Mouse (Mus musculus) T-helper 2 cell (primary cell): Measurements from ENCODE around the gene Etnk2.

Experiments
- in situ Hi-C: fragments of 300-600 bp; cut with MboI, MseI; formaldehyde crosslinking; loops from one replicate; pipeline ENCODE4 v1.15.1; 2025; ENCODE audit warnings: high pct_unique_total_duplicates

The Etnk2 gene

DNA sequence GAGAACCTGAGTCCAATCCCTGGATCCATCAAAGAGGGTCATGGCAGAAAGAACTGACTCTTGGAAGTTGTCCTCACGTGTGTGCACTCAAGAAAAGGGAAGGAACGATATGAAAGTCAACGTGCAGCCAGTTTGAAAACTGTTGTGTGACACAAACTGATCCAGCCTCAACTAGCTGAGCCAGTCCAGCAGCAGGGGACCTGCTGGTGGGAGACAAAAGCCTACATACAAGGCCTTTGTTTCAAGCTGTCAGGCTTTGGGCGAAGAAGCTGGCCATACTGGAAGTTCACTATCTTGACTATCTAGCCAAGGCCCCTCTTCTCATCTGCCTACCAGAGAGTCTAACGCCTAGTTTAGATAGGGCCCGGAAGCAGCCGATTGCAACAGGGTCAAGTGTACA is 53.1 kb downstream of the Etnk2 start:
- in situ Hi-C loops, result no loop called here

DNA sequence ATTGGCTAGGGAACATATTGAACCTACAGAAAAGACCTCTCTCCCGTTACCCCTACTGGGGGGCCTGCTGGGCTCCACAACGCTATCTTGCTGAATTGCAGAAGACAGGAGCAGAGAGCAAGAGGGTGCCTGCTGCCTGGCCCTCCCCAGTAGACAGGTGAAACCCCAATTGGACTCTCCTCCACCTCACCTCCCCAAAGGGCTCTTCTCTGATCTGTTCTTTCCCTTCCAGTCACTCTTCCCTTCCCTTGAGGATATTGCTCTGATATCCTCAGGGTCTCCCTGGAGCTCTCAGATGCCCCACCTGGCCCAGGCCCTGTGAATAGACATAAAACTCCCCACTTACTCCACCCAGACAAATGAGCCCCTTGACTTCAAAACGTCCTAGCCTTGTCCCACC is 53.7 kb downstream of the Etnk2 start:
- in situ Hi-C loops, result no loop called here

DNA sequence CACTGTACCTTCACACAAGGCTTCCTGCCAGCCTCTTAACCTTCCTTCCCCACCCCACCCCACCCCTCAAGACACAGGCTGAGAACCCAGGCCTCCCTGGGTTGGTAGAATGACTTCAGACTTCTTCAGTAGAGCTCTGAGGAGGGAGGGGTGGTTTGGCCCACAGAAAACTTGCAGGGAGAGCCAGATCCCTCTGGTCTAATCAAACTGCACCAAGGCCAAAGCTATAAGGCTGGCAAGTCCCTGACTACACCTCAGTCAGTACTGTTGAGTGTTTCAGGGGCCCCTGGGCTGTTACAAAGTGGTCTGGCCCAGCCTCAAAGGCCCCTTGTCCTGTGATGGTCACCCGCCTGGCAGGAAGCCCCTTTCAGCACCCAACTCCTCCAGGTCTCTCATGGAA is 54.2 kb downstream of the Etnk2 start:
- in situ Hi-C loops, result no loop called here

DNA sequence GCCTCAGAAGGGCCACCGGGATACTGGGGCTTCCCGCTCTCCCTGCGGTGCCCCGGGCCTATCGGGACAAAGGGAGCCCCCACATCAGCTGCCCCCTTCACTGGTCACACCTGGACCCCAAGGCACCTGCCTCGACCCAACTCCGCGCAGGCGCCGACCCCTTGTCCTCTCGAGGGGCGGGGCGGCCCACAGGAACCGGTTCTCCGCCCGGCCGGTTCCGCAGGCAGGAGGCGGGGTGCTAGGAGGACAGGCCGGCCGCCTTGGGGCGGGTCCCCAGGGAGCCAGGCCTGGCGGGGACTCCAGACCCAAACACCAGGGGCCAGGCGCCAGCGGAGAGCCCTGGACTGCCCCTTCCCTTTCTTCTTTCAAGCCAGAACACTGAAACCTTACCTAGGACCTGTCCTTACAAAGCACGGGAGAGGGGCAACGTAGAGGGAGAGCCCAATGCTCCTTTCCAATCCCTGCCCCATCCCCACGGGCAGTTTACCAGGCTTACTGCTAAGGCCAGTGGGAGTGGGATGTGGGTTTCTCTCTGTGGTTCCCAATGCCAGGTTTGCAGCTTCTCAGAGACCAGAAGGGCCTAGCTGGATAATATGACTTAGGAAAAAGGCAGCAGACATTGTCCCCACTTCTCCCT is 54.9 kb downstream of the Etnk2 start:
- in situ Hi-C loops, result no loop called here

DNA sequence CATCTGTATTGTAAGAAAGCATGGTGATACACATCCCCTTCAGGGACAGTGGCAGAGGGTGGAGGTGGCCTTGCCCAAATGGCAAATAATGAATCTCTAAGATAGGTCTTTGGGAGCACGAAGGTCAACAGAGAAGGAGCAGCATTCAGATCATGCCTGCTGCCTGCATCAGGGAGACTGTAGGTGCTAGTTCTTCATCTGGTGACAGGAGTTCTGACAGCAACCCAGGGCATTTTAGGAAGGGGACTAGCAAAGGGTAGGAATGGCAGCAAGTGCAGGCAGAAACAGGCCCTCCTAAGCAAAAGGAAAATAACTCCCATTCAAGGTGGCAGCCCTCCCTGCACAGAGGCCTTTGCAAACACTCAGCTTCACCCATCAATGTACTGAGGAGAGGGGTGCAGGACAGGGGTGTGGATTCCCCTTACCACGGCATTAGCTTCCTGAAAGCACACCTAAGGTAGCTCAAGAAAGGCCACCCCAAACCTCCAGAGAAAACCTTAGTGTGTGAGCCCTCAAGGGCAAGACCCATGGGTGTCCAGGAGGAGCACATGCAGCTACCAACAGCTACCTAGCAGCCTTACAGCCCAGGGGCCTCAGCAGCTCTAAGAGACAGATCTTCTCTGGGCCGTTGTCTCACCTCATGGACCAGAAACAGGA is 55.9 kb downstream of the Etnk2 start:
- in situ Hi-C loops, result no loop called here

DNA sequence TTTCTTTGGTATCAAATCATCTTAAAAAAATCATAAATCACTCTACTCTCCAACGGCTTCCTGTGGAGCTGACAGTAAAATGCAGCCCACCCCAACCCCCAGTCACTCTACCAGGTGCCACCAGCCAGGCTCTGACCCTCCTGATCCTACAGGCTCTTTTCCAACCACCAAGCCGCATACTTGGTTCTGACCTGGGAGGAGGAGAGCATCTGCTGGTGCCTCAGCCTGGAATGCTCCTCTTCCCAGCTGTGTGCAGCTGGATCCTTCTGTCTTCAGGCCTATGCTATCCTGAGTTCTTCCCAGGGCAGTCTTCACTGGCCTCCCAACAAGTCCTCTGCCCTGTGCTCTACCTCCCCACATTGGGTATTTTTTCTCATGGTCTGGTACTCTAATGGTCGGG is 57.1 kb downstream of the Etnk2 start:
- in situ Hi-C loops, result no loop called here

- in situ Hi-C loops, result no loop called here
Observed at GRCm38 (mm10) chr1:133421061-133421460, 57.7 kb downstream of the Etnk2 start.

- in situ Hi-C loops, result no loop called here
Observed at GRCm38 (mm10) chr1:133421975-133422570, 58.7 kb downstream of the Etnk2 start.

DNA sequence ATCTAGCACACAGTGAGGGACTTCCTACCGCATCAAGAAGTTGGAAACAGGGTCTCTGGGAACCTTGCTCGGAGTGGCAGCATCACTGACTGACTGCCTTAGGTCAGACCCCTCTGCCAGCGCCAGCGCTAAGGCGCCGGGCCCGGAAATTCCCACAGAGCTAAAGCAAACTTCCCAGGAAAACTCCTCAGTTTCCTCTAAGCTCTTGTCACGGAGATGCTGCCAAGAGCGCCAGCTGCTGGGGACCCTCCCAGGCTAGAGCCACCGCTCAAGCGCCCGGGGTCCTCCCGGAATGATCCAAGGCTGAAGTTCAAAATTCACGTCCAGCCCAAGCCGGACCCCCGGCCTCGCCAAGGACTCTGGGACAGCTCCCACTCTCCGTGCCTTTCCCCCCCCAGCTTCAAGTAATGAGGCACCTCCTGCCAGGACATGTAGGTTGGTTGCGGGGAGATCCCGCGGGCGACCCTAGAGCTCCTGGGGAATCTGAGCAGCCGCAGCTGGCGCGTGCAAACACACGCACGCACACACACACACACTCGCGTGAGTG is 59.3 kb downstream of the Etnk2 start:
- in situ Hi-C loops, result no loop called here

DNA sequence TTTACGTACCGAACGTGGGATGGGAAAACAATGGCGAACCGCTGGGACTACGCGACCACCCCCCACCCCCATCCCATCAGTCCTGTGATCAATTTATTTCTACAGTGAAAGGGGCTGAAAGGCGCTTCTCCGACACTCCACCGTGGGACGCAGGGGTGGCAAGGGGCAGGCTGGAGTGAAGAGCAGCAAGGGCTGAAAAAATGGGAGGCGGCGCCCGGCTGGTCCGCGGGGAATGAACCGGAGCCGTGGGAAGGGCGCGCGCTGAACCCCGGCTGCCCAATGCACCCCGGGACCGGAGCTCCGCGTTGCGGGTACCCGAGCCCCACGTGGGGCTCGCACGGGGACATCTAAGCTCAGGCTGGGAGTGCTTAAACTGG is 59.8 kb downstream of the Etnk2 start:
- in situ Hi-C loops, result no loop called here

DNA sequence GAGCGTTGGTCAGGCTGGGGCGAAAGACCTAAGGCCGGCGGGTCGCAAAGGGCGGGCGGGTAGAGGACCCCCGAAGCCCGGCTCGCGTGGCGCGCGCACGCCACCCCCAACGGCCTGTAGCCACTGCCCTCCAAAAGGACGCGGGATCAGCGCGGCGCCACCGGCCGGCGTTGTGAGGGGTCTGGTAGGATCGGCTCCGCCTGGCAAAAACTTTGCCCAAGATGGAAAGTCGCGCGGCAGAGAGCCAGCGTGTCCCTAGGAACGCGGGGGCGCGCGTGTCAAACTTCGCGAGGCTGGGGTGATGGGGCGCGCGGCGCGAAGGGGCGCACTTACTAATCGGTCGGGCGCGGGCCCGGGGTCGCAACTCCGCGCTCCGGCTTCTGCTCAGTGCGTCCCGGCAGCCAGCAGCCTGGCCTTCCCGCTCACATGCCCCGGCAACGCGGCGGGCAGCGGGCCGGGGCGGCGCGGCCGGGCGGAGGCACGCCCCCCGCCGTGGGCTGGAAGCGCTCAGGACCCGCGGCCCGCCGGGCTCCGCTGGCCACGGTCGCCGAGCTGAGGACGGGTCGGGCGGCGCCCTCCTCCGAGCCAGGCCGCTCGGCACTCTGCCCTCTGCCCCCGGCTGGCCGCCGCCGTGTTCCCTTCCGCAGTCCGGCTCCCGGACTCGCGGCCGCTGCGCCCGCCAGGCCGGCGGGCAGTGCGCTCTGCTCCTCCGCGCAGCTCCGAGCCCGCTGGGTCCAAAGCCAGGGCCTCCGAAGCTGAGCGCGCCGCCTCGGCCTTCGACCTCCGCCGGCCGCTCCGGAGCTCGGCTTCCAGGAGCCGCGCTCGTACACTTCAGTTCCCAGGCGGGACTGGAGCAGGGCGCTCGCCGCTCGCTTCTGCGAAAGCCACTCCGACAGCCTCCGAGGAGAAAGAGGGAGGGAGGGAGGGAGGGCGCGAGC is 60.4 kb downstream of the Etnk2 start, which contains the start of gene Sox13:
Gene Sox13 (minus strand): TSS at position 835 of the 938 bp plus-strand sequence.
- in situ Hi-C loops, result no loop called here

DNA sequence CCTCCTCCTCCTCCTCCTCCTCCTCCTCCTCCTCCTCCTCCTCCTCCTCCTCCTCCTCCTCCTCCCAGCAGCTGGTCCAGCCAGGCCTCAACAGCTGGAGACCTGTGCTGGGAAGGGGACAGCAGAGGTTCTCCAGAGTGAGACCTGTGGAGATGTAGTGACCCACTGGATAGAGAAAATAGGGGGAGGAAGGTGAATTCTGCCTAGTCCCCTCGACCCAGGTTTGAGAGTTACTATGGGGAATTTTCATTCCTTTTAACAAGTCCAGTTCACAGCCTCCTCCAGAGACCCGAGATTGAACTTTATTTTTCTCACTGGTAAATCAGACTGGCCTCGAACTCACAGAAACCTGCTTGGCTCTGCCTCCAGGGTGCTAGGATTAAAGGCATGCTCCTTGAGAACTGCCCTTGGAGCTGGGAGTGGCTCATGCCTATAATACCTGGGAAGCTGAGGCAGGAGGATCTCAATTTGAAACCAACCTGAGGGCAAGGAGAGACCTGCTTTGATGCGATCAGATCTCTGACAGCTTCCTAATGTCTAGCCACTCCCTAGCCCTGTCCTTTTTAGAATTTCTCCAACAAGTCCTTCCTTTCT is 61.3 kb downstream of the Etnk2 start:
- in situ Hi-C loops, result no loop called here
